ENCODE assay signal across 35 mouse cellular contexts in the genomic region with DNA sequence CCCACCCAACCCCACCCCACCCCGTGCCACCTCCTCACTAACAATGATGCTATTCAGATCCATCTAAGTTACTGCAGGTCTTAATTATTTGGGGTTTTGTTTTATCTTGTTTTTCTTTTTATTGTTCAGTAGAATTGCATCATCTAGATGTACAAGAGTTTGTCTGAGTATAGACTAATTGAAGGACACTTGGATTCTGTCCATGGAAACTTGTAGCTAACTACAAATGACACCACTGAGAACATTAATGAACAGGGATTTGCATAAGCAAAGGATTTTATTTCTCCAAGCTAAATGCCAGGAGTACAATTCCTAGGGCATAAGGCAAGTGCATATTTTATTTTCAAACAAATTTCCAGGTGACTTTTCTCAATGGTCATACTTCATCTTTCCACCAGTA.
"Had no signal": no experiment of that assay in that cellular context is flagged by ENCODE, and none has a peak within 500 bp of the region (broad histone marks: within the 10 kb centered on the region; RNA-seq: fewer than 3 reads in every experiment).

No protein-coding gene starts in this region.

- H3K36me3 ChIP-seq: heart, embryonic 12.5 days; heart, embryonic 13.5 days; heart, embryonic 15.5 days; hindbrain, embryonic 10.5 days; hindbrain, embryonic 12.5 days; hindbrain, embryonic 13.5 days; hindbrain, embryonic 15.5 days; intestine, embryonic 15.5 days; kidney, embryonic 15.5 days had no signal

- H3K9ac ChIP-seq: heart, embryonic 12.5 days; heart, embryonic 13.5 days; heart, embryonic 15.5 days; hindbrain, embryonic 12.5 days; hindbrain, embryonic 13.5 days; hindbrain, embryonic 14.5 days; hindbrain, embryonic 15.5 days; intestine, embryonic 15.5 days; kidney, embryonic 15.5 days had no signal

- H3K4me1 ChIP-seq: heart, embryonic 12.5 days; heart, embryonic 13.5 days; heart, embryonic 15.5 days; hindbrain, embryonic 10.5 days; hindbrain, embryonic 12.5 days; hindbrain, embryonic 13.5 days; hindbrain, embryonic 15.5 days; intestine, embryonic 15.5 days; kidney, embryonic 15.5 days had no signal

- H3K27me3 ChIP-seq: heart, embryonic 12.5 days; heart, embryonic 13.5 days; heart, embryonic 15.5 days; hindbrain, embryonic 12.5 days; hindbrain, embryonic 13.5 days; hindbrain, embryonic 15.5 days; intestine, embryonic 15.5 days; kidney, embryonic 15.5 days had no signal

- DNase-seq: heart, postnatal 10 days; heart, postnatal 14 days; heart, postnatal 36 days; heart, postnatal 4 days; kidney, adult 11 months; kidney, adult 18-20 months; kidney, adult 2 months; kidney, adult 8-10 months; kidney, adult 9 months; kidney, postnatal 10 days; kidney, postnatal 14 days; kidney, postnatal 25 days; kidney, postnatal 36 days; kidney, postnatal 4 days; layer of hippocampus, adult 9-11 months; layer of hippocampus, postnatal 36 days had no signal

- H3K4me3 ChIP-seq: heart, embryonic 12.5 days; heart, embryonic 13.5 days; heart, embryonic 15.5 days; hindbrain, embryonic 10.5 days; hindbrain, embryonic 12.5 days; hindbrain, embryonic 13.5 days; hindbrain, embryonic 15.5 days; intestine, embryonic 15.5 days; kidney, embryonic 15.5 days; layer of hippocampus, adult 2 months; left cerebral cortex, adult 2 months had no signal

- H3K27ac ChIP-seq: heart, embryonic 13.5 days; heart, embryonic 15.5 days; hindbrain, embryonic 10.5 days; hindbrain, embryonic 12.5 days; hindbrain, embryonic 13.5 days; hindbrain, embryonic 14.5 days; hindbrain, embryonic 15.5 days; hindbrain, postnatal 0 days; intestine, embryonic 15.5 days; kidney, embryonic 15.5 days; kidney, postnatal 0 days; layer of hippocampus, adult 2 months; left cerebral cortex, adult 2 months had no signal

- H3K9me3 ChIP-seq: heart, embryonic 12.5 days; heart, embryonic 13.5 days; heart, embryonic 15.5 days; hindbrain, embryonic 10.5 days; hindbrain, embryonic 12.5 days; hindbrain, embryonic 13.5 days; hindbrain, embryonic 15.5 days; intestine, embryonic 15.5 days; kidney, embryonic 15.5 days had no signal

- H3K4me2 ChIP-seq: heart, embryonic 11.5 days; heart, embryonic 12.5 days; heart, embryonic 13.5 days; heart, embryonic 15.5 days; hindbrain, embryonic 12.5 days; hindbrain, embryonic 13.5 days; hindbrain, embryonic 14.5 days; hindbrain, embryonic 15.5 days; intestine, embryonic 15.5 days; kidney, embryonic 15.5 days had no signal

- ATAC-seq: hindbrain, embryonic 16.5 days; hindbrain, postnatal 0 days; inflammation-experienced regulatory T-cells, adult 6 months; intestine, embryonic 15.5 days; intestine, embryonic 16.5 days; intestine, postnatal 0 days had no signal
